Mouse (Mus musculus) CH12F3 (cell line): ENCODE measurements around the gene C9.

Source experiments
- in situ Hi-C: fragments of 300-500 bp; cut with MboI; formaldehyde crosslinking; loops from 2 replicates; pipeline ENCODE4 v1.14.3; 2020; ENCODE audit warnings: low sequenced_read_pairs

The C9 gene

GRCm38 (mm10) chr15:6469384-6469783, 24.3 kb downstream of the C9 start:
- in situ Hi-C loops = no loop called here

DNA sequence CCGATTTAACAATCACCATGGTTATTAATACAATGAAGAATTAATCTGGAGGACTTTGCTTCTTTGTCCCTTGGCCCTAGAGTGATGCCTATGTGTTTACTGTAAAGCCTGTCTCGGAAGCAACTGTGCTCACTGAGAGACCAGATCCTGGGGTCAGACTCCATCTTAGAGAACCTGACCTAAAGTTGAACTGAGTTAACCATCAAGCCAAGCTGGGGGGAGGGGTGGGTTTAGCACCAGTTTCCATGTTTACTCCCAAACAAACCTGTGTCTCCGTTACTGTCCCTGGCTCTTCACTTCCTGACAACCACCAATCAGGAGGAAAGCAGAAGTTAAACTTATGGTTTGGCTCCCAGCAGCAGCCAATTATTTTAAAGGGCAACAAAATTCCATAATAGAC, 38.4 kb downstream of the C9 start:
- in situ Hi-C loops = no loop called here

GRCm38 (mm10) chr15:6492386-6492785, 47.3 kb downstream of the C9 start:
- in situ Hi-C loops = no loop called here

DNA sequence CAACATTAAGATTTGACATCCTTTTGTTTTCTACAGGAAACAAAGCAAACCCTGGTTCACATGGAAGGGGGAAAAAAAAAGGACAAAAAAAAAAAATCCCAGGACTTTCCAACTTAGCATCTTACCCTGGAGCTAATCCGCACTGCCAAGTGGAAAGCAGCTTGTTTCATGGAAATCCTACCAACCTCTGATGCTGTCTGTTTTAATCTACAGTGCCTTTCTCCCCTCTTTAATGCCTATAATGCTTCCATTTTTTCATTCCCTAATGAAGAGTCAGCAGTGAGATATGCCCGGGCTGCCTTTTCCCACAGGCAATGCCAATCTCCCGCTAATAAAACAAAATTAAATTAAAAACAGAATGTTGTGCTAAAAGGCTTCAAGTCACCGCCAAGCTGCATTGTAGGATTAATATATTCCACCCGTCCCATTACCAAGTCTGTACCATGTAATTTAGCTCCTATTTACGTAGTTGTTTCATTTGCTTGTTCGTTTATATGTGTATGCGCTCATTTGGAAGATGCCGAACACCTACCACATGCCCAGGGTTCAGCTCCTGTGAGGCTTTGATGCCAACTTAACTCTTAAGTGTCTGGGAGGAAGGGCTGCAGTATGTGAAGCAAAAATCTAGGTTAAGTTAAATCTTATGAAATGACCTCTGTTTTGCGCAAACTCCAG, 53.4 kb downstream of the C9 start:
- in situ Hi-C loops = no loop called here

DNA sequence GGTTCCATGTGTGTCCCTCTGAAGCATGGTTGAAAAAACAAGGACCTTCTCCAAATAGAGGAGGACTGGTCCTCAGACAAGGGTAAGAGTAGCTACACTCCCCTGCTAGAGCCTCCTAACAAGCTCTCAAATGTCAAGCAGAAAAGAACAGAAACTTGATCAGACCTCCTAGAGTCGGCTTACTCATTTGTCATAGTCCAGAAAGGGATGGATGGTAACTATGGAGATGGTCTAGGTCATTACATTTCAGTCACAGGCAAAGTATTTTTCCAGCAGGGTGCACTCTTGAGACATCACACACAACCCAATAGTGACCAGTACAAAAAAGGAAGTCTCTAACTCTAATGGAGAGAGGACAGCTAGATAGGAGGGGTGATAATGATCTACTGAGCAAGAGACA, 55.7 kb downstream of the C9 start:
- in situ Hi-C loops = no loop called here

DNA sequence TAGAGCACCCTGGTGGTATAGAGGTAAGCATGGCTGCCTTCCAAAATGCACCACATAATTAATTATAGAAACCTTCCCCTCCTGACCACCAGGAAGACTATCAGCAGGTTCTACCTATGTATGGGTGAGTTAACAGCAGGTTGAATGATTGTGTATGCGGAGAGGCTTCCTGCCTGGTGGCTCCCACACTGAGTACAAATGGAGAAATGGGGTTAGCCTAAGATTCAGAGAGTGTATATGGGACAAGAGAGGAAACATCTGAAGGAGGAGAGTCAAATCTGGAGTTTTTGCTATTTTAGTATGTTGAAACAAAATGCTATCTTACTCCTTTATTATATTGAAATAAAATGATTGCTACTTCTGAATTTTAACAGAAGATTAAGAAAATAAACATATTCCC, 72.4 kb downstream of the C9 start:
- in situ Hi-C loops = no loop called here

GRCm38 (mm10) chr15:6519417-6520255, 74.5 kb downstream of the C9 start:
- in situ Hi-C loops = no loop called here

GRCm38 (mm10) chr15:6520505-6521155, 75.5 kb downstream of the C9 start:
- in situ Hi-C loops = no loop called here

DNA sequence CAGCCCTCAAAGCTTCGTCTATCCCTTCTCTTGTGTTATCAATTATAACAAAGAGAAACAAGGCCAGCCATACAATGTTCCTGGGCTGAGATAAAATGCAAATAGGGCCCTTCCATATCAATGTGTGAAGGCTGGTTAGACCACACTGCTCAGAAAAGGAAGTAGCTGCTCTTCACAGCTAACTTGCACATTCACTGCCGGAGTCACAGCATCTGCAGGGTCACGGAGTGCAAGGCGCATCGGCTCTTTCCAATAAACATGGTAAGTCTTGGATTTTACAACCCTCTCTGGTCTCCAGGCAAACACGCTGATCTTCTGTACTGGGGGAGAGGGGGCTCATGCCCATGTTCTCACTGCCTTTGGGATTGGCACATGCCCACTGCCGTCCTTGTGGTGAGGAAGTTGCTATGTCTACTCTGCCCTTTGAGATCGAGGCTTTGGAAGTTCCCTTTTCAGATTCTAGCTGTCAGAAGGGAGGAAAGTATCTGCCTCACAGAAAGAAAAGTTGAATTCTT, 77.6 kb downstream of the C9 start, which contains the start of gene Fyb:
Gene Fyb (plus strand): TSS at position 201 of the 515 bp plus-strand sequence.
- in situ Hi-C loops = no loop called here

DNA sequence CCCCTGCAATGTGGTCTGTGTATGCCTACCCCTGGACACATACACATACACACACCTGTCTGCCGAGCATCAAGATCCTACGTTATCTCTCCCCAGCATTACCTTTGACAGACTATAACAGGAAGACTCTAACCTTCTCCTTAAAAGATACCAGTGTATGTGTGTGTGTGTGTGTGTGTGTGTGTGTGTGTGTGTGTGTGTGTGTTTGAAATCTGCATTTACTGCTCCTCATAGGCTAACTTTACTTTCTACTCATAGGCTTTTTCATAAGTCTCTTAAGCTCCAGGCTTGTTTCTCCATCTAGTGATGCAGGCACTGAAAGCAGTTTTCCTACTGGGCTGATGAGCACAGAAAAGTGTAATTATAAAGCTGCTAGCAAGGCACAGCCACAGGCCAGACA, 79.7 kb downstream of the C9 start:
- in situ Hi-C loops = no loop called here

GRCm38 (mm10) chr15:6525386-6525785, 80.3 kb downstream of the C9 start:
- in situ Hi-C loops = no loop called here

- in situ Hi-C loops = no loop called here
These were observed 88.8 kb downstream of the C9 start for GRCm38 (mm10) chr15:6533858-6534343.

- in situ Hi-C loops = no loop called here
These were observed 89.5 kb downstream of the C9 start for GRCm38 (mm10) chr15:6534592-6534991.

GRCm38 (mm10) chr15:6539639-6540338, 94.7 kb downstream of the C9 start:
- in situ Hi-C loops = no loop called here
